Mouse (Mus musculus) gastrocnemius, postnatal 14 days (tissue): ENCODE measurements around the gene Wdfy2. TPM values are rescaled to one million over a fixed set of nuclear protein-coding genes. Genes with fewer than 3 reads are reported as not detected.
"Not testable (repeated sequence)": the region's sequence is repeated elsewhere in the genome, so short reads cannot be mapped to it uniquely, and the experiment has no call there.

ENCODE experiments used
- DNase-seq: peaks from one replicate; pipeline ENCODE4 v3.0.0; 2021; ENCODE audit warnings: mixed read lengths
- intact Hi-C: fragments of 180-260 bp; cut with DNase I; formaldehyde crosslinking; loops from one replicate; pipeline ENCODE4 v1.15.1; 2025; ENCODE audit warnings: low total_unique reads
- total RNA-seq, 2 experiments: library from RNA; stranded (reverse); gene quantifications; 2 replicates each; pipeline ENCODE4 v1.2.3; 2021

Wdfy2 gene
- total RNA-seq, 2 experiments from 2014 or later: 7.4 to 7.8 TPM

DNA sequence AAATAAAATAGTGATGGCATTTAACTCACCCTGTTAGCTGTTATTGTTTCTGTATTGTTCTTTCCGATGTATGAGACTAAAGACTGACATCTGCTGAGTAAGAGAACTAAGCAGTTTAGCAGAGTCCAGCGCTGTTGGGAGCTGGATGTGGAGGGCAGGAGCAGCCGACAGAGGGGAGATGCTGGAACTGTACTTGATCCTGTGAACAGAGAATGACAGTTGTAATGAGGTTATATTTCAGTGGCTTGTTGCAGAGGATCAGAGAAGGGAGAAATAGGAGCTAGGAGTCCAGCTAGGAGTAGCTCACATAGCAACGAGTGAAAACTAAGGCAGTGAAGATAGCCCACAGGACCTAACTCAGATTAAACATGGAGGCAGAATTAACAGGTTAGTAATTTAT is 36.3 kb downstream of the Wdfy2 start:
- no peak for DNase-seq
- intact Hi-C loops: no loop called here

DNA sequence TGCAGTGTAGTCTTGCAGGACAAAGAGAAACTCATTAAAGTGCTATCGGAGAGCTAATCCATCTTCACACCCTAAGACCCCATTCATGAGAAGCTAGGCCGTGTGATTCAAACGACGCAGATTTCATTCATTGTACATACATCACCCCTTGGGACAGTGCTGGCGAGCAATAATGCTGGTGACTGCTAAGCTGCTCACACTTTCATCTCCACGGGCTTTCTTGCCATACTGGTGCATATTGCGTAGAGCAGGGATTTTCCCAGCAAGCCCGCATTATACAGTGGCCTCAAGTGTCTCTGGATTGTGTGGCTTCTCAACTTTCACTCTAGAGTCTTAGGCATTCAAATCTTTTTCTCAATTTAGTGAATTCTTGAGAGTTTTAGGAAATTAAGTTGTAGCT is 36.9 kb downstream of the Wdfy2 start:
- intact Hi-C loops: no loop called here
- no peak for DNase-seq

DNA sequence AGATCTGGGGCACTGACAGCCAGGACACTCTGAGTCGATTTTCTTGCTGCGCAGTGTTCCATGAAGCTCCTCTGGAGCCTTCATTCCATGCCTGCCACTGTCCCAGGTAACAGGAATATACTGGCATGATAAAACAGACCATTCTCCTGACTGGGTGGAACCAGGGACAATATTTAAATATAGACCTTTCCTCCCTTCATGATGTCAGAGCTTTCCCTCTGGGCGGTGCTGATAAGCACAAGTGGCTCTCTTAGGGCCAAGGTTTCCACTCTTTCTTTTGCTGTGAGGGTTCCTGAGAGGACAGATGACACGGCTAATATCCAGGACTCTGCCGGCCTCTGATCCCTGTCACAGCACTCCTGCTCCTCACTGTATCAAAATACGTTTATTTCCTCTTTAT is 40.6 kb downstream of the Wdfy2 start:
- intact Hi-C loops: no loop called here
- DNase-seq: no peak

DNA sequence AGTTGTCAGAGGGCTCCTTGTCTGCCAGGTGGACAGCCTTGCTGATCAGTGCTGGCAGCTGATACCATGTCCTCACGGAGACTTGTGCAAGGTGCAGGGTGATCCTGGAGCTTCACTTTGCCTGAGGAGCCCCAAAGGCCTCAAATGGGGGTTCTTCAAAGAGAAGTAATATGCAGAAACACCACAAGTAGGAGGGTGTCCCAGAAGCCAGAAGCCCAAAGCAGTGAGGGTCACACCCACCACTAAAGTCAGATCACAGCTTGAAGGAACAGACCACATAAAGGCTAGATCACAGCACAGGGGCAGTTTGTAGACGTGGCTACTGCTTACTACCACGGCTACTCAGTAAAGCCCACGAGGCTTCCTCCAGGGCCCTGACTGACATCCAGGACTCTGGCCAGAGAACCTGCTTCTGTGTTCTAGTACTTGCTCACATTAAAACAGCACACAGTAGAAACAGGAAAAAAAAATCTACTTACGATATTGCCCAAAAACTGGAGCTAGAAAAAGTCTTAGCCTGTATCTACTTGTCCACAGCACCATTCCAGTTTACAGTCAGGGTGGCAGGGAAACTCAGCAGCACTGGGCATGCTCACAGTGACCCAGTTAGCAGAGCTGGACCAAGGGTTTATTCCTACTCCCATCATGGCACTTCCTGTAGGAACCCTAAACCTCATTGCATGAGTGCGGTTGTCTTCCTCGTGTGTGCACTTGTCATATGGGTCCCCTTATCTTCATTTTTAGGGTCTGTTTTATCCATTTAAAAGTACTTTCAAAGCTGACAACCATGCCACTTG is 41.4 kb downstream of the Wdfy2 start:
- intact Hi-C loops: no loop called here
- no peak for DNase-seq

DNA sequence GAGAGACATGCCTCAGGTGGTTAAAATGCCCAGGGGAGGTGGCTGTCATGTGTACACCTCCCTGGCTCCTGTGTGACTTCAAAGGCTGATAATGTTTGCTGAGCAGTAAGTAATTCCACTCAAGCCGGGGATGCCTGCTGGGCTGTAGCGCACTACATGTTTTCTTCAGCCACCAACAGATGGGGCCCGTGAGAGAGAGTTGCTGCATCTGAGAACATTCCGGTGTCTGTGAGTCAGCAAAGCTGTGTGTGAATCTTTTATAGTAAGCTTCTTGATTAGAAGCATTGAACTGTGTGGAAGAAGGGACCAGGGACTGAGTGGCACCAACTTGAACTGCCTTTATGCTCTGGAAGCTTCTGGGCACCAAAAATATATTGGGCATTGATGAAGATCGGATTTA is 42.0 kb downstream of the Wdfy2 start:
- intact Hi-C loops: no loop called here
- DNase-seq: peak; percentile 77

DNA sequence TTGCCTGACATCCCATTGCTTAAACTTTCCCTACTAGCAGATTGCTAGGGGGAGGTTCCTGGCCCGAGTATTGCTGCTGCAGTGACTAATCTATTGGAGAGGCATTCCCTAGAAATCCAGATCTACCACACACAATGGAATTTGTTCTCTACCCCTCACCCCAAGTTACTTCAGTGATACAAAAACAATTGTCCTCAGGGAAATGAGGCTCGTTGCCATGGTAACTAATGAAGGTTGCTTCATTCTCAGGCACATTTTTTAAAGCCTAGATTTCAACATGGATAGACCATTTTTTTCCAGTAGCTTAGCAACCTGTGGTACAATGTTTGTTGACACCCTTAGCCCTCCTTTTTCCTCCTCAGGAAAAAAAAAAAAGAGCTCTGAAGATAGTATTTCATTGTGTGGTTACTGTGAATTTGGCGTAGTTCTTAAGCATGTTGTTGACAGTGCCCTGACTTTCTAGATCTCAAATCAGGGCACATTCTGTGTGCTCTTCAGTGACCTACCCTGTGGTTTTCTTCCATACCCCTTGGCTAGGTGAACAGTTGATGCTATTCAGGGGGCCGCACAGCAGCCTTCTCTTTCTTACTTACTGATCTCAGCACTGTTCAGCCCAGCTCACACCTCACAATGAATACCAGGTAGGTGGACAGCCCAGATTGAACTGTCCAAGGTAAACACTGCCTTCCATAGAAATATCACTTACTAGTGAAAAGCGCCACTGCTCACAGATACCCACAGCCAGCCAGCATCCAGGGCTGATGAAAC is 42.8 kb downstream of the Wdfy2 start:
- intact Hi-C loops: loop anchor here (10.0 kb wide), 1 partner anchor 55 kb away; no protein-coding TSS in a partner anchor
- peak; percentile 51 for DNase-seq

DNA sequence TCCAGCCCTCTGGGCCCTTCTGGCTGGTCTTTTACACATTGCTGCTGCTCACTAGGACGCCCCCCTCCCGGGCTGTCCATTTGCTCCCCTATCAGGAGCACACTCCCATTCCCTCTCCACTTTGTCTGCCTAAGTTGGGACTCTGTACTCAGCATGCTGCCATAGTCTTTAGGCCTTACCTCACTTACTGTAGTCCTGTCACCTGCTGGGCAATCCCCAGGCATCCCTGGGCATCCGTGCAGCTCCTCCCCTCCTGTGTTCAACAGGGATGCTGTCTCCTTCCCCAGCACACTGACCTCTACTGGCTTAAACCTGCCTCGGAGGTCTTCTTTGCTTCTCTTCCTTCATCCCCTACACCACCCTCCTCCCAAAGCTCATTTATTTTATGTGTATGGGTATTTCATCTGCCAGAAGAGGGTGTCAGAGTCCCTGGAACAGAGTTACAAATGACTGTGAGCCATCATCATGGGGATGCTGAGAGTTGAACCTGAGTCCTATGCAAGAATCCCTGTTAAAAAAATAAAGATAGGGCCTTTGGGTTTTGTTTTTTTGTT is 44.7 kb downstream of the Wdfy2 start:
- intact Hi-C loops: loop anchor here (10.0 kb wide), 1 partner anchor 53 kb away; no protein-coding TSS in a partner anchor
- DNase-seq: no peak

DNA sequence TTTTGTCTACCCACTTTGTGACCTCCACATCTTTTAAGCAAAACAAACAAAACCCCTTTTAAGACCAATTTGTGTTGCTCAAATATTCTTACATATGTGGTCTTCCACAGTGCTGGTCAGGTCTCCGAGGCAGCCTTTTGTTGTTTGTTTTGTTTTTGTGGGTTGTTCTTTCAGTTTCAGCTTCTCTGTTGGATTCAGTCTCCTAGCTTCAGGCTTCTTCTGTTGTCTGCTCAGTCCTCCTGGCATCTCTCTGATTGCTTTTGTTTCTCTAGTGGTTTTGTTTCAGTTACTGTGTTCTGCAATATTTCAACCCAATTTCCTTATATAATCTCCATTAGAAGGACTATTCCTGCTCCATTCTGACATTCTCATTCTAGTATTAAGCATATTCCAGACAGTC is 46.1 kb downstream of the Wdfy2 start:
- intact Hi-C loops: loop anchor here (10.0 kb wide), 1 partner anchor 51 kb away; no protein-coding TSS in a partner anchor
- DNase-seq: no peak

DNA sequence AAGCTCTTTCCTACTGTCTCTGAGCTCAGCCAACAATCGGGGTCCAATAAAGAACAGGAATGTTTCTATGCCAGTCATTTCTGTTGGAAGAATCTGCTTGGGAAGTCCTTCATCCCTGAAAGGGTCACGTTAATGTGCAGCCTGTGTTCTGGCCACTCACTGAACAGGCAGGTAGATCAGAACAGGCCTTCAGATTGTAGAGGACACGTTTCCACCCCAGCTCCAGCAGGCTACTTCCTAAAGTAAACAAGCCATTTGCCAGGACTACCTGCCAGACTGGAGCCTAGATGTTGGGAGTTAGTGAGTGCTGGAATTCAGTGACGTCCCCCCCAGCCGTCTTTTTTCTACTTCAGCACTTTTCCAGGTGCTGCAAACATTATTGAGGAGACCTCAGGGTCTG is 46.7 kb downstream of the Wdfy2 start:
- DNase-seq: no peak
- intact Hi-C loops: loop anchor here (10.0 kb wide), 1 partner anchor 51 kb away; no protein-coding TSS in a partner anchor

DNA sequence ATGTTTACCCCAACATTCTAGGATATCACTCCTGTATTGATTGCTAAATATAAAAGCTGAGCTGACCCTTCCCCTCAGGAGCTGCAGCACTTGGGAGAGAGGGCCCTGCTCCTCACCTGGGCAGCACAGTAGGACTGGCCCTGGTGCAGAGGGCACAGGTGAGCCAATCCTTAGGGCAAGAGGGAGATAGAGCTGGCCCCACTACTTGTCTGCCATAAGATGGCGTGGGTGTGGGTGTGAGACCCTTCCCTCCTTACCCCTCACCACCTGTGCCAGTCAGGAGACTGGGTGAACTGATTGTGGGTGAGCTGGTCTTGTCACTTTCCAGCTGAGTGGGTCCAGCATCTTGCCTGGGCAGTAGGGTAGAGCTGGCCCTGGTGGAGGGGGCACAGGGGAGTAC is 47.2 kb downstream of the Wdfy2 start:
- no peak for DNase-seq
- intact Hi-C loops: loop anchor here (10.0 kb wide), 1 partner anchor 50 kb away; no protein-coding TSS in a partner anchor

DNA sequence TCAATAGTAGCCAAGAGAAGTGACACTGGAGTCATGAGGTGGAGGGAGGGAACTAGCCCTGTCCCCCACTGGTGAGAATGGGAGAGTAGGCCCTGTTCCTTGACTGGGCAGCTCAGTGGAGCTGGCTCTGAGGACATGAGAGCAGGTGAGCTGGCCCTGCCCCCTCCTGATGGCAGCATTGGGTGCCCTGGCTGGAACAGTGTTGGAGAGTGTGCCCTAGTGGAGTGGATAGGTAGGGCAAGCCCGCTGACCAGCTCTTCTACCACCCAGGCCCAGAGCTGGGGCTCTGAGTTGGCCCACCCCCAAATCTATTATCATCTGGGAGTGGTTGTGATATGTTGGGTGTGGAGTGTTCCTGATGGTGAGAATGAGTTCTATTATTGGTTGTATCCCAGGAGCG is 47.7 kb downstream of the Wdfy2 start:
- no peak for DNase-seq
- intact Hi-C loops: loop anchor here (10.0 kb wide), 1 partner anchor 50 kb away; no protein-coding TSS in a partner anchor

DNA sequence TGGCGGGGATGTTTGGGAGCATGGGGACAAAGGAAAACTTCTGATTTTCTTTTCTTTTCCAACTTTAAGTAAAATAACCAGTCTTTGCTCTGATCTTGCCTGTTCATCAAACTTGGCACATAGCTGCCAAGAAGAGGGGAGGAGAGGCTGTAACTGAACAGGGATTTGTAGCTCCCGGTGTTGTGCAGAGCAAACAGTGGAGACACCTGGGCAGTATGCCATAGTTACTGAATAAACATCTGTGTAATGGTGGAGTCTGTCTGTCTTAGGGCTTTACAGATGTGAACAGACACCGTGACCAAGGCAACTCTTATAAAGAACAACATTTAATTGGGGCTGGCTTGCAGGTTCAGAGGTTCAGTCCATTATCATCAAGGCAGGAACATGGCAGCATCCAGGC is 53.9 kb downstream of the Wdfy2 start:
- no peak for DNase-seq
- intact Hi-C loops: no loop called here

DNA sequence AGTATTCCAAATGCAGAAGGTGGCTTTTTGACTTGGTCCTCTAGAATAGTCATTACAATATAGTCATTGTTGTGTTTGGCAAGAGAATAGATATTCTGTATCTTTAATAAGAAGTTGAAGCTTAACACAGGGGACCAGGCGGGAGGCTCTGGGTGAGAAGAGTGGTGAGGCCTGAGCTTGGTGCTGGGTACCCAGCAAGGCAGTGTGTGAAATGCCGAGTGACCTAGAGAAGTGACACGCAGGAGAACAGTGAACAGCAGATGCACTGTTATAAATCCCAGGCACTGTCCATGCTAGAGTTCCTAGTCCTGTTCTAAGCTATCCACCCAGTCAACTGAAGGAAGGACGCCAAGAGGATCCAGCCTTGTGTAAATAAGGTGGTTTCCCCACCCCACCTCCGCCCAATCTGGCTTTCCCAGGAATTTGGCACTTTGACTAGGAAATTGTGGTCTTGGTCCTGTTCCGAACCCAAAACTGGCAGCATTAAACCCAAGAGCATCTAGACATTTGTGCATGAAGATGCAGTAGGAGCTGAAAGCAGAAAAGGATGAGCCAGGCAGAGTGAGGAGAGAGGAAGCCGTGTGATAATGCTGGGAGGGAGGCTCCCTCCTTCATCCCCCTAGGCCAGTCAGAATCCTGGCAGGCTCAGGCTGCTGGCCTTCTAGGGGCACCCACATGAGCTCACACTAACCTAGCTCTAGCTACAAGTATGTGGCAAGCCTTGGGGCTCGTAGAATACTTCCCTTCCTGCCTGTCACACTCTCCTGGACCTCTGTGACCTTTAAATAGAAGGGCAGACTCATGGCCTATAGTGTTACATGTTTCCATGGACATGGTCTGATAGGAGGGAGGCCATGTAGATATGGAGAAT is 55.5 kb downstream of the Wdfy2 start:
- DNase-seq: no peak
- intact Hi-C loops: no loop called here

DNA sequence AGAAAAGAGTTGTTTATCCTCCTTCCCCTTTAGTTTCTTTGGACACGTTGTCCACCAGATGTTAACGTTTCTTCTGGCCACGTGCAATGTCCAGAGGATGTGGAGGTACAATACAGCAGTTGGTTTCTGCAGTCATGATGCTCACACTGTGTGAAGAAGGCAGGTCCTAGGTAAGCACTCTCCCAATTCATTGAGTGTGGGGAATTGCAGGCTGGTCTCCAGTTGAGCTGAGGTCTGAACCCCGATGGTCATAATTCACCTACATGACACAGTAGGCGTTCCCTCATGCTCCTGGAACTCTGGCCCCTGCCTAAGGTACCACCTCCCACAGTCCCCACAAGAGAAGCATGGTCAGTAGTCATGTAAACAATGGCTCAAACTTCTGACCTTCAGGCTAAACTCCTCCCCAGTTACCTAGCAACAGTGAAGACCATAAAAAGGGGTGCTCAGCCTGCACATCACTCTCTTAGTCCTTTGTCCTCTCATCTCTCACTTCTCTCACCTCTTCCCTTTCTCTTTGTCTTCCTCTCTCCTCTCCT is 56.2 kb downstream of the Wdfy2 start:
- intact Hi-C loops, DNase-seq: not testable (repeated sequence)

DNA sequence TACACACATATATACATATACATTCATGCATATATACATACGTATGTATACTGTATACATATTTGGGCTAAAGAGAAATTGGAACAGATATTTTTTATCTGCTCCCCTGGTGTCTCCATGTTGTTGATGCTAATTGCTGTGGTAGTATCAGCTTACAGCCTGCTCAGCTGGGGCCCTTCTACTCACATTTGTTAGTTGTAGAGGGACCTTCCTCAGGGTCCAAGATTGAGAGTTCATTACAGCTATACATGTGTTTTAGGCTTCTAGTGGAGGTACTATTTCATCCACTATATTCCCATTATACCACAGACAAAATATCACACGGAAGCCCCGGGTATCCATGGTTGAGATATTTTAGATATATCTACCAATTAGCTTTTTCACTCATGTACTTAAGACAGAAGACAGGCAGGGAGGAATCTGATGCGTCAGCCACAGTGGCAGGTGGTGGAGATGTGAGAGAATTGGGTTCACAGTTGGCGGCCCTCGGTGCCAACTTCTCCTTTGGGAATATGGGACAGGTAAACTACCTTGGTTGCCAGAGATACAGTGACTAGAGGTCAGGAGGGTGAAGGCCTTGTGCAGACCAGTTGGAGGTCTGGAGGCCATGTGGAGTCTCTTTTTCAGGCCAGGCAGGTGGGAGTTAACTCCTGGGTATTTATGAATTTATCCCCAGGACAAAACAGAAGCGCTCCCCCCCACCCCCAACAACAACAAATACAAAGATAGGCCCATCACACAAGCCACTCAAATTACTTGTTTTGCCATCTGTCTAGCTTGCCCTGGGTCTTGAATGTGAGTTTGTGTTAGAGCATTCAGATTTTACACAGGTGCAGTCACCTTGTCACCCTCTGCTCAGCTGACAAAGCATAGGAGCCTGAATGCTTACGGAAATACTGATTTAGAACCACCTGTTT is 57.7 kb downstream of the Wdfy2 start:
- intact Hi-C loops: no loop called here
- DNase-seq: no peak

DNA sequence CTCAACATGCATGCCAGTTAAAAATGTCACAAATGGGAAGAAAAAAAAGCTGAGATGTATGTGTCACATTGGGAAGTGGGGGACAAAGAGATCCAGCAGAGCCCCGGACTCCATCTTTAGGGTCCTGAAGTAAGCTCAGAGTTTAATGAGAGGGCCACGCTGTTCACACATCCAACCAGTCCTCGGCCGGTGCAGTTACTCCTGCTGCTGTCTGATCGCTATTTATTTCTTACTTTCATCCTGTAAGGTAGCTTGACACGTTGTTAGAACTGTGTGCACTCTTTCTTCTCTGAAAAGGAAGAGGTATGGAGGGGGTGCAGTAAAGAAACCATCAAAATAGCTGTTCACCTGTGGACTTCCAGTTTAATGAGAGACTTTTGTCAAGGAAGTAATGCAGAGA is 60.6 kb downstream of the Wdfy2 start:
- intact Hi-C loops: no loop called here
- no peak for DNase-seq

DNA sequence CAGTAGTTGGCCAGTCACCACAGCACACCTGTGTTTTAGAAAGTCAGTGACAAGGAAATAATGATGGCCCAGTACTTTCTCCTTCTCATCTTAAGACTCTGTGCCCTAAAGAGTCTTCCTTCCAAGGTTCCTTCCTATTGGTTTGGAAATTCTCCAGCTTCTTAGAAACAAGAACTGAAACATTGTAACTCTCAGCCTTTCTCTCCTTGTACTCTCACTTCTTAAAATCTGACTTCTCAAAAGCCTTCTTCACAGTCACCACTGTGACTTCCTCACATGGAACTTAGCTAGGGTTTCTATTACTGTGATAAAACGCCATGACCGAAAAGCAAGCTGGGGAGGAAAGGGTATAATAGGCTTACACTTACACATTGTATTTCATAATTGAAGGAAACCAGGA is 70.4 kb downstream of the Wdfy2 start:
- DNase-seq: no peak
- intact Hi-C loops: no loop called here

DNA sequence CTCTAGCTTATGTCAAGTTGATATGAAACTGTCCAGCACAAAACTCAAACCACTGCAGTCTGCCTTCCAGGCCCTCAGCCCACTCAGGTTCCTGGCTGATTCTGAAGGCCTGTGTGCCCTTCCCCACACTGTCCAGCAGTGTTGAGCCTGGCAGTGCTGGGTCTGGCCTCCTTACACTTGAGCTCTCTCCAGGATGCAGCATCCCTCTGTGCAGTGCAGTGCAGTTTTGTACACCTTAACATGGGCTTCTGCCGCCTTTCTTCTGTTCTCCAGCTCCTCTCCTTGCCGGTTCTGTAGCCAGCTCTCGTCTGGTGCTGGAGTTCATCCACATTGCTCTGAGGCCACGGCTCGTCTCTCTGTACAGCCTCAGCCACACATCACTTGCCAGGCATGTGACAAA is 71.1 kb downstream of the Wdfy2 start:
- intact Hi-C loops: no loop called here
- no peak for DNase-seq
